Mouse (Mus musculus): ENCODE results near the gene Gdpd5.

Gdpd5 gene

DNA sequence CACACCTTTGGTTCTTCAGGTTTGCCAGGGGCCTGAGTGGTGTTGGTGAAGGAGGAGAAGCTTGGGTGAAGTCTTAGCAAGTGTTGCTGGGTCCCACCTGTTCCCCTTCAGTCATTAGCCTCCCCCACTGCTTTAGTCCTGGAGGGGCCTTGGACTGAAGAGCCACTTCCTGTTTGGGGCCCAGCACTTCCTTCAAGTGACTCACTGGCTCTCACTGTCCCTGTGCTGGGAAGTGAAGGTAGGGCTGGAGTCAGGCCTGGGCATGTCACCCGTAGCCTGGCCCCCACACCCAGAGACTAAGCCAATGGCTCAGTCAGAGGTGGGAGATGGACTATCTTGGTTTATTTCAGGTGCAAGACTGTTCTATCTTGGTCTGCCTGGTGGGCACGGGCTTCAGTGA, 26.4 kb downstream of the Gdpd5 start:
- DNase-seq: no peak

DNA sequence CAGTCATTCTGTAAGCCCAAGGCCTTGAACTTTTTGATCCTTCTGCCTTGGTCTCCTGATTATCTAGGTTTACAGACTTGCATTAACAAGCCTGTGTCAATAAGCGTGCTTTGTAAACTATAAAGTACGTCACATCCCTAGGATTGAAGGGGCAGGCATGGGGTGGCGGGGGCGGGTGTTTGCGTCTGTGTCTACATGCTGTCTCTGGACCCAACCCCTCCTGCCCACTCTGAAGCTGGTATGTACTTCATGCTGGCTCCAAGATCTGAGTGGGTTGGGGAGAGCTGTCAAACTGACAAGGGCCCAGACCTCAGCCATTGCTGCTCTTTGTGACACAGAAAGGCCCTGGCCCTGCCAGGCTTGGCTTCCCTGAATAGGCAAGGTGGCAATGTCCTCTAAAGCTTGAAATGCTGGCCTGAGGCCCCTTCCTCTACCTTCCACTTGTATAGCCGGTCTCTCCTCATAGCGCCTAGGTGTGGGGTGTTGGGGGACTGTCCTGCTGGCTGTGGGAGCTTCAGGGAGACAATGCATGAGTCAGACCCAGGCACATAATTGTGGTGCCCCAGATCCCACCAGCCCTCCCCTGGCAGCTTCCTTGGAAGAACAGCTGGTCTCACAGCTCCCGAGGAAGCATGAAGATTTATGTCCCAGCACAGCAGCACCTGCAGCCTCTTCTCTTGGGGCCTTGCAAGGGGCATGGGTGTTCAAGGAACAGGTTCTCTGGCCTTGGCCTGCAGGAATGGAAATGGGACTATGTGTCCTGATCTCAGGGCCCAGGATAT, 28.4 kb downstream of the Gdpd5 start:
- DNase-seq: no peak

- no peak for DNase-seq
Measured at GRCm38 (mm10) chr7:99410315-99410714, 29.1 kb downstream of the Gdpd5 start.

- no peak for DNase-seq
Measured at GRCm38 (mm10) chr7:99411047-99411779, 30.0 kb downstream of the Gdpd5 start.

- DNase-seq: no peak
Measured at GRCm38 (mm10) chr7:99415045-99415444, 33.8 kb downstream of the Gdpd5 start.

DNA sequence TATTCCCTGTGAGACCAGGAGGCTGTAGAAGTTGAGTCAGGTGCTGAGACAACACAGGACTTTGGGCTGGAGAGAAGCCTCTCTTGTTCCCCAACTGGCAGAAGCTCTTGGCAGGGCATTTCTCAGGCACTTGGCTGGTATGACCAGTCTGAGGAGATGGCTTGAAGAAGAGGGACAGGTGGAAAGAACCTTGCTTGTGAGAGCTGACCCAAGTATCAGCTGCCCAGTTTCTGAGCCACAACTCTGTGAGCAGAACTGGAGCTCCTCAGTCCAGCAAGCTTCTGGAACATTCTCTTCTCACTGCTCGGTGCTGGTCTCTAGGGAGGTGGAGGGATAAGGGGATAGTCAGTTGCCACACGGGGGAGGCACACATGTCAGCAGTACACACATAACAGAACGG, 38.1 kb downstream of the Gdpd5 start:
- DNase-seq: no peak

GRCm38 (mm10) chr7:99421006-99421405, 39.8 kb downstream of the Gdpd5 start:
- DNase-seq: no peak

DNA sequence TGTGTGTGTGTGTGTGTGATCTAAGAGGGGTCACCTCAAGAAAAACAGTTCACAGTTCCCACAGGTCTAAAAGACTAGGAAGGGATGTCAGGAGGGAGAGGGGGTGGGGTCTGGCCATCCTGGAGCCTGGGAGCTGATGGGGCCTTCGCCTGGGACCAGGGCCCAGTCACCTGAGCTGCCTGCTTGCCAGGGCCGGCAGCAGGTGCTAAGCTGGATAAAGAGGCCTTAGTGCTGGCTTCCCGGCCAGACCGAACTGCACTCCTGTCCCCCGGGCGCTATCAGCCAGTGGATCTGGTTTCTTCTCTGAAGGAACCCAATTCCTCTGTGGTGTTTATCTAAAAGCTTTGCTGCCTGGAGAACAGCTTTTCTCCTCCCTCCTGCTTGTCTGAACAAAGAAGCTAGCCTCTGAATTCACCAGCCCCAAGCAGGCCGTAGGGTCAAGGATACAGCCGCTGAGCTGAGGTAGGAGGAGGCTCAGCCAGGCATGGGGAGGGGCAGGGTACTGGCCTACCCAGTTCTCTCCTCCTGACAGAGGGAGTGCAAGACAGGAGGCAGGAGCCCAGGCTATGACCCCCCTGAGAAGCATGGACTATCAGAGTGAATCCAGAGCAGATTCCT, 43.4 kb downstream of the Gdpd5 start:
- peak; percentile 52 for DNase-seq

- DNase-seq: no peak
Measured at GRCm38 (mm10) chr7:99425706-99426105, 44.5 kb downstream of the Gdpd5 start.

DNA sequence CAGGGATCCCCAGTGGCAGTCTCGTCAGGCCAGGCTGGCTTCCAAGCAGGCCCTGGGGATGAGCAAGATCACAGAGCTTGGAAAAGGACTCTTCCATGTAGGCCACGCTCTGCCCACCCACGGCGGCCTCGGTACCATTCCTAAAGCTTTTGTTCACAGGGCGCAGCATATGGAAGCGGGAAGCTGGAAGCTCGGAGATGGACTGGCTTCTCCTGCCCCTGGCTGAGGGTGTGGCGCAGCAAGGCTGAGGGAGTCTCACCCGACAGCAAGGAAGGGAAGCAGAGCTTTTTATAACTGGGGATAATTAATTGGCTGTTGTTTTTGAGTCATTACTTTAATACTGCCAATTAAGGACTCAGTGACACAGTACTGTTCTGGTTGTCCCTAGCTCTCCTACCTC, 45.8 kb downstream of the Gdpd5 start:
- DNase-seq: no peak

DNA sequence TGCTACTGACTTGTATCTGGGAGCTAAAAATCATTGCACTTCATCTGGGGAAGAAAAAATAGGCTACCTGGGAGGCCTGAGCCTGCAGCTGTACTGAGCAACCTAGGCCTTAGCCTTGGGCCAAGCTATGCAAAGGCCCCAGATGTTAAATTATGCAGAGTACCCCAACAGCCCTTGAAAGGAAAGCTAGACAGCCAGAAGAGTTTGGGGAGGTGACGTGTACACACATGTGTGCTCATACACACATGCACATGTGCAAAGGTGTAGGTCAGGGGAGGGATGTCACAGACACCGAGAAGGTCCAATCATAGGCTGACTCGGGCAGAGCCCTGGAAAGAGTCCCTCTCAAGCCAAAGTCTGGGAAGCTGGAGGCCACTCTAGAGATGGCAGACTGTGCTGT, 46.8 kb downstream of the Gdpd5 start:
- no peak for DNase-seq

- DNase-seq: no peak
Measured at GRCm38 (mm10) chr7:99428836-99429235, 47.6 kb downstream of the Gdpd5 start.

- DNase-seq: no peak
Measured at GRCm38 (mm10) chr7:99429786-99430185, 48.6 kb downstream of the Gdpd5 start.

- no peak for DNase-seq
Measured at GRCm38 (mm10) chr7:99430246-99430645, 49.0 kb downstream of the Gdpd5 start.

DNA sequence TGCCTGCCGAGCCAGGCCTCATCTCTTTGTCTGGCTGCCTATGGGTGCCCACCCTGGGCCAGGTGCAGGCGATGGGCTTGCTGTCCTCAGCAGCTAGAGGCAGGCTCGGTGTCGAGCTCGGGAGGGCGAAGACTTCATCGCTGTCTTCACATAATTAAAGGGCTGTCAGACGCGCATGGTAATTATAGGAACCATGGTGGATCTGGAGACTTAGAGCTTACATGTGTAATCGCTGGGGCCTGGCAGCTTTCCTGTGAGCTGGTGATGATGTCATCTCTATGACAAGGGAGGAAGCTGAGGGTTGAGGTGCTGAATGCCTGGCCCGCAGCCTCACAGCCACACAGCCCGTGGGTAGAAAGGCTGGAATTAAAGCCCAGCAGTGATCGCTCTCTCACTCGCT, 51.0 kb downstream of the Gdpd5 start:
- no peak for DNase-seq

GRCm38 (mm10) chr7:99432863-99433262, 51.6 kb downstream of the Gdpd5 start:
- DNase-seq: no peak

- no peak for DNase-seq
Measured at GRCm38 (mm10) chr7:99434672-99435250, 53.5 kb downstream of the Gdpd5 start.

- DNase-seq: peak; percentile 45
Measured at GRCm38 (mm10) chr7:99436530-99436929, 55.3 kb downstream of the Gdpd5 start.

DNA sequence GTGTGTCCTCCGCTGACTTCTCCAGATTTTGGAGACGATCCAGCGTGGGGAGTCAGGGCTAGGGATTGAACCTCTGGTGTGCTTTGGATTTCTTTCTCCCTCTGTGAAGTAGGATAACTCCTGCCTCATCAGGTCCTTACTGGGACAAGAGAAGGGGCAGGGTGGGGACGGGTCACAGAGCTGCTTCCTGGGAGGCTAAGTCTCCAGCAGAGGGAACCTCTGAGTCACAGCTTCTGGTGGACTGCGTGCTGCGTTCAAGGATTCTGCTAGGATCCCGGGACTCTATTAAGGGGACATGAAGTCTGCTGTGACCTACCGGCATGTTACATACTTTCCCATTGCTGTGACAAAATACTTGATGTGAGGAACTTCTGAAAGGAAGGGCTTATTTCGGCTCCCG, 57.7 kb downstream of the Gdpd5 start:
- DNase-seq: no peak

- DNase-seq: peak; percentile 61
Measured at GRCm38 (mm10) chr7:99441534-99442072, 60.4 kb downstream of the Gdpd5 start.

GRCm38 (mm10) chr7:99443164-99443563, 62.0 kb downstream of the Gdpd5 start:
- DNase-seq: no peak

GRCm38 (mm10) chr7:99444012-99444411, 62.8 kb downstream of the Gdpd5 start:
- DNase-seq: no peak

GRCm38 (mm10) chr7:99445833-99446232, 64.6 kb downstream of the Gdpd5 start:
- DNase-seq: peak; percentile 55

All from embryo, embryonic 11 days (tissue).